In the genomic region with DNA sequence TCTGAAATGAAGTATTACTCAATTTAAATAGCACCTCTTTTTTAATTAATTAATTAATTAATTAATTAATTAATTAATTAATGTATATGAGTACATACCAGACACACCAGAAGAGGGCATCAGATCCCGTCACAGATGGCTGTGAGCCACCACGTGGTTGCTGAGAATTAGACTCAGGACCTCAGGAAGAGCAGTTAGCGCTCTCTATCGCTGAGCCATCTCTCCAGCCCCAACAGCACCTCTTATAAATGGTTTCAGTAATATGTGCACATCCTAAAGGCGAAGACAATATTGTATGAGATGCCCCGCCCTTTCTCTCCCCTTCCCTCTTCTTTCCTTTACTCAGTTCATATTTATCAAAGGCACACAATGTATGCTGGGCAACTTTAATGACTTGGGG, we compare ENCODE assay signal across 19 mouse cellular contexts. TPM values are rescaled to one million over a fixed set of nuclear protein-coding genes. Genes with fewer than 3 reads are reported as not detected.
"Had no signal": no experiment of that assay in that cellular context is flagged by ENCODE, and none has a peak within 500 bp of the region (broad histone marks: within the 10 kb centered on the region; RNA-seq: fewer than 3 reads in every experiment).

No protein-coding gene starts in this region.

- H3K4me2 ChIP-seq: neural tube, embryonic 13.5 days; neural tube, embryonic 15.5 days; stomach, embryonic 15.5 days had no signal

- H3K36me3 ChIP-seq: neural tube, embryonic 13.5 days; neural tube, embryonic 15.5 days; stomach, embryonic 15.5 days had no signal

- H3K4me3 ChIP-seq: neural tube, embryonic 13.5 days; neural tube, embryonic 15.5 days; stomach, embryonic 15.5 days had no signal

- H3K4me1 ChIP-seq: neural tube, embryonic 13.5 days; neural tube, embryonic 15.5 days; stomach, embryonic 15.5 days had no signal

- H3K27me3 ChIP-seq: neural tube, embryonic 13.5 days; neural tube, embryonic 15.5 days; stomach, embryonic 15.5 days had no signal

- H3K9me3 ChIP-seq: neural tube, embryonic 13.5 days; neural tube, embryonic 15.5 days; stomach, embryonic 15.5 days had no signal

- DNase-seq: retina, postnatal 1 day; right cerebral cortex, adult 18-20 months; right cerebral cortex, postnatal 14 days; right cerebral cortex, postnatal 25 days; right cerebral cortex, postnatal 4 days; spleen, adult 18-20 months; thymus, adult 18-20 months; thymus, adult 2 months; thymus, postnatal 14 days; thymus, postnatal 25 days; thymus, postnatal 36 days; thymus, postnatal 4 days had no signal

- H3K27ac ChIP-seq: neural tube, embryonic 13.5 days; neural tube, embryonic 15.5 days; stomach, embryonic 15.5 days; stomach, postnatal 0 days had no signal

- H3K9ac ChIP-seq: neural tube, embryonic 13.5 days; neural tube, embryonic 15.5 days; stomach, embryonic 15.5 days had no signal

RNA-seq across cellular contexts. Expression of a gene that starts 28.2 kb away (rescaled TPM):
- polyA plus RNA-seq: small intestine, adult 2 months; urinary bladder, adult 2 months had no signal

RNA-seq across cellular contexts. Expression of a gene that starts 28.8 kb away (rescaled TPM):
- polyA plus RNA-seq: neural tube, embryonic 13.5 days; neural tube, embryonic 14.5 days had no signal
